Mouse (Mus musculus): ENCODE measurements at regions not wholly inside any gene's neighbourhood (a gene's known extent, or its start where the extent isn't known, plus 50 kb on each side); places are given as distances from the start of the nearest gene placed in this dataset.

GRCm38 (mm10) chr1:186257611-186258010, 140.5 kb upstream of the Lyplal1 start:
- ATAC-seq (ENCODE audit: insufficient number of reproducible peaks, low FRiP score) = no peak
- no peak overlapping the region for H3K9ac ChIP-seq
- no peaks in the 10 kb centered on the region for H3K36me3 ChIP-seq
- no peak overlapping the region for H3K4me2 ChIP-seq
- H3K4me3 ChIP-seq = no peak overlapping the region
- WGBS = 79% methylated on average over 1 of the region's 1 CpGs
- H3K27me3 ChIP-seq (replicated peaks) = no peaks in the 10 kb centered on the region
- no peak overlapping the region for H3K27ac ChIP-seq (ENCODE audit: poor library complexity, severe bottlenecking)
- peaks cover 24% of the 10 kb centered on the region for H3K4me1 ChIP-seq (replicated peaks)
- H3K9me3 ChIP-seq (replicated peaks) = no peaks in the 10 kb centered on the region

GRCm38 (mm10) chr1:186255476-186256080, 138.5 kb upstream of the Lyplal1 start:
- no peak for ATAC-seq (ENCODE audit: insufficient number of reproducible peaks, low FRiP score)
- H3K4me3 ChIP-seq = no peak overlapping the region
- 73% methylated on average over 8 of the region's 8 CpGs for WGBS

GRCm38 (mm10) chr1:186254500-186254899, 137.4 kb upstream of the Lyplal1 start:
- no peaks in the 10 kb centered on the region for H3K27me3 ChIP-seq (replicated peaks)
- ATAC-seq (ENCODE audit: insufficient number of reproducible peaks, low FRiP score) = no peak
- no peak overlapping the region for H3K4me2 ChIP-seq
- no peak overlapping the region for H3K9ac ChIP-seq
- WGBS = 48% methylated on average over 3 of the region's 3 CpGs
- no peak overlapping the region for H3K27ac ChIP-seq (ENCODE audit: poor library complexity, severe bottlenecking)
- H3K4me3 ChIP-seq = no peak overlapping the region
- H3K9me3 ChIP-seq (replicated peaks) = no peaks in the 10 kb centered on the region
- no peaks in the 10 kb centered on the region for H3K36me3 ChIP-seq
- peaks cover 5% of the 10 kb centered on the region; the same call in 1 of the 2 replicates for H3K4me1 ChIP-seq (replicated peaks)

More at GRCm38 (mm10) chr1:186255476-186256080, 138.5 kb upstream of the Lyplal1 start:
- no peaks in the 10 kb centered on the region for H3K9me3 ChIP-seq (replicated peaks)
- no peak overlapping the region for H3K27ac ChIP-seq (ENCODE audit: poor library complexity, severe bottlenecking)
- H3K9ac ChIP-seq = no peak overlapping the region
- no peak overlapping the region for H3K4me2 ChIP-seq
- no peaks in the 10 kb centered on the region for H3K36me3 ChIP-seq
- H3K27me3 ChIP-seq (replicated peaks) = no peaks in the 10 kb centered on the region
- peaks cover 9% of the 10 kb centered on the region for H3K4me1 ChIP-seq (replicated peaks)

GRCm38 (mm10) chr1:186252551-186252950, 135.4 kb upstream of the Lyplal1 start:
- no peak for ATAC-seq (ENCODE audit: insufficient number of reproducible peaks, low FRiP score)

GRCm38 (mm10) chr1:186250316-186250715, 133.2 kb upstream of the Lyplal1 start:
- H3K27me3 ChIP-seq (replicated peaks) = no peaks in the 10 kb centered on the region
- no peak overlapping the region for H3K4me3 ChIP-seq
- H3K4me2 ChIP-seq = no peak overlapping the region
- no peak overlapping the region for H3K9ac ChIP-seq
- H3K4me1 ChIP-seq (replicated peaks) = no peaks in the 10 kb centered on the region; the same call in 1 of the 2 replicates
- ATAC-seq (ENCODE audit: insufficient number of reproducible peaks, low FRiP score) = no peak
- H3K9me3 ChIP-seq (replicated peaks) = no peaks in the 10 kb centered on the region
- H3K36me3 ChIP-seq = no peaks in the 10 kb centered on the region
- no peak overlapping the region for H3K27ac ChIP-seq (ENCODE audit: poor library complexity, severe bottlenecking)
- 57% methylated on average over 4 of the region's 4 CpGs for WGBS

More at GRCm38 (mm10) chr1:186252551-186252950, 135.4 kb upstream of the Lyplal1 start:
- H3K36me3 ChIP-seq = no peaks in the 10 kb centered on the region
- peaks cover 5% of the 10 kb centered on the region; the same call in 1 of the 2 replicates for H3K4me1 ChIP-seq (replicated peaks)
- no peak overlapping the region for H3K4me3 ChIP-seq
- H3K9me3 ChIP-seq (replicated peaks) = no peaks in the 10 kb centered on the region
- no peak overlapping the region for H3K27ac ChIP-seq (ENCODE audit: poor library complexity, severe bottlenecking)
- 65% methylated on average over 4 of the region's 4 CpGs for WGBS
- H3K4me2 ChIP-seq = no peak overlapping the region
- no peaks in the 10 kb centered on the region for H3K27me3 ChIP-seq (replicated peaks)
- H3K9ac ChIP-seq = no peak overlapping the region

- no peak for ATAC-seq (ENCODE audit: insufficient number of reproducible peaks, low FRiP score)
Observed at GRCm38 (mm10) chr1:186249214-186249613, 132.1 kb upstream of the Lyplal1 start.

GRCm38 (mm10) chr1:186245723-186246440, 128.8 kb upstream of the Lyplal1 start:
- H3K27me3 ChIP-seq (replicated peaks) = no peaks in the 10 kb centered on the region
- WGBS = 68% methylated on average over 7 of the region's 7 CpGs
- no peaks in the 10 kb centered on the region; the same call in 1 of the 2 replicates for H3K4me1 ChIP-seq (replicated peaks)
- no peaks in the 10 kb centered on the region for H3K36me3 ChIP-seq
- no peak overlapping the region for H3K4me3 ChIP-seq
- H3K9me3 ChIP-seq (replicated peaks) = no peaks in the 10 kb centered on the region
- no peak for ATAC-seq (ENCODE audit: insufficient number of reproducible peaks, low FRiP score)
- no peak overlapping the region for H3K4me2 ChIP-seq
- no peak overlapping the region for H3K27ac ChIP-seq (ENCODE audit: poor library complexity, severe bottlenecking)
- no peak overlapping the region for H3K9ac ChIP-seq

More at GRCm38 (mm10) chr1:186249214-186249613, 132.1 kb upstream of the Lyplal1 start:
- WGBS = 76% methylated on average over 4 of the region's 4 CpGs
- no peaks in the 10 kb centered on the region for H3K9me3 ChIP-seq (replicated peaks)
- H3K4me2 ChIP-seq = no peak overlapping the region
- no peaks in the 10 kb centered on the region; the same call in 1 of the 2 replicates for H3K4me1 ChIP-seq (replicated peaks)
- H3K36me3 ChIP-seq = no peaks in the 10 kb centered on the region
- H3K27me3 ChIP-seq (replicated peaks) = no peaks in the 10 kb centered on the region
- H3K4me3 ChIP-seq = no peak overlapping the region
- H3K9ac ChIP-seq = no peak overlapping the region
- H3K27ac ChIP-seq (ENCODE audit: poor library complexity, severe bottlenecking) = no peak overlapping the region

- Histone ChIP-seq H3K36me3 (no peaks in the 10 kb centered on the region), H3K9ac (no peak overlapping the region), H3K27me3 (replicated peaks) (no peaks in the 10 kb centered on the region), H3K27ac (ENCODE audit: poor library complexity, severe bottlenecking) (no peak overlapping the region), H3K9me3 (replicated peaks) (no peaks in the 10 kb centered on the region), H3K4me2 (no peak overlapping the region), H3K4me1 (replicated peaks) (no peaks in the 10 kb centered on the region), H3K4me3 (no peak overlapping the region)
- 87% methylated on average over 2 of the region's 2 CpGs for WGBS
- no peak for ATAC-seq (ENCODE audit: insufficient number of reproducible peaks, low FRiP score)
Observed at GRCm38 (mm10) chr1:186241112-186241511, 124.0 kb upstream of the Lyplal1 start.

GRCm38 (mm10) chr1:186237556-186237955, 120.4 kb upstream of the Lyplal1 start:
- H3K4me2 ChIP-seq = no peak overlapping the region
- H3K27ac ChIP-seq (ENCODE audit: poor library complexity, severe bottlenecking) = no peak overlapping the region
- H3K4me1 ChIP-seq (replicated peaks) = no peaks in the 10 kb centered on the region
- no peaks in the 10 kb centered on the region for H3K27me3 ChIP-seq (replicated peaks)
- no peak overlapping the region for H3K9ac ChIP-seq
- no peak overlapping the region for H3K4me3 ChIP-seq
- WGBS = 66% methylated on average over 6 of the region's 6 CpGs
- no peak for ATAC-seq (ENCODE audit: insufficient number of reproducible peaks, low FRiP score)
- H3K36me3 ChIP-seq = no peaks in the 10 kb centered on the region
- no peaks in the 10 kb centered on the region for H3K9me3 ChIP-seq (replicated peaks)

GRCm38 (mm10) chr1:186236267-186237020, 119.3 kb upstream of the Lyplal1 start:
- Histone ChIP-seq H3K27me3 (replicated peaks) (no peaks in the 10 kb centered on the region), H3K9me3 (replicated peaks) (no peaks in the 10 kb centered on the region), H3K36me3 (no peaks in the 10 kb centered on the region), H3K4me2 (no peak overlapping the region), H3K9ac (no peak overlapping the region), H3K4me1 (replicated peaks) (no peaks in the 10 kb centered on the region), H3K27ac (ENCODE audit: poor library complexity, severe bottlenecking) (no peak overlapping the region), H3K4me3 (no peak overlapping the region)
- WGBS = 59% methylated on average over 7 of the region's 7 CpGs
- ATAC-seq (ENCODE audit: insufficient number of reproducible peaks, low FRiP score) = no peak

GRCm38 (mm10) chr1:186234536-186234935, 117.4 kb upstream of the Lyplal1 start:
- Histone ChIP-seq H3K4me2 (no peak overlapping the region), H3K4me3 (no peak overlapping the region), H3K27ac (ENCODE audit: poor library complexity, severe bottlenecking) (no peak overlapping the region), H3K9me3 (replicated peaks) (no peaks in the 10 kb centered on the region), H3K4me1 (replicated peaks) (no peaks in the 10 kb centered on the region), H3K27me3 (replicated peaks) (no peaks in the 10 kb centered on the region), H3K36me3 (no peaks in the 10 kb centered on the region), H3K9ac (no peak overlapping the region)
- no peak for ATAC-seq (ENCODE audit: insufficient number of reproducible peaks, low FRiP score)
- WGBS = 65% methylated on average over 6 of the region's 6 CpGs
